Mouse (Mus musculus): ENCODE measurements at regions not wholly inside any gene's neighbourhood (a gene's known extent, or its start where the extent isn't known, plus 50 kb on each side); places are given as distances from the start of the nearest gene placed in this dataset.

GRCm38 (mm10) chr16:29861056-29861455 lies 203.1 kb upstream of the Hes1 start:
- no peak for TF ChIP-seq EP300 (IDR thresholded peaks at IDR 0.05; ENCODE audit: low read depth)
- TF ChIP-seq CTCF (IDR thresholded peaks at IDR 0.05; ENCODE audit: low read depth): no peak
